43 mouse cellular contexts compared by ENCODE assay signal in genomic region chr17:87406646-87407045, GRCm38 (mm10). TPM values are rescaled to one million over a fixed set of nuclear protein-coding genes. Genes with fewer than 3 reads are reported as not detected.
"Had no signal": no experiment of that assay in that cellular context is flagged by ENCODE, and none has a peak within 500 bp of the region (broad histone marks: within the 10 kb centered on the region; RNA-seq: fewer than 3 reads in every experiment).

No protein-coding gene starts in this region.

- ATAC-seq: liver, embryonic 12.5 days; liver, postnatal 0 days; lung, postnatal 0 days; midbrain, embryonic 13.5 days; midbrain, embryonic 15.5 days; midbrain, embryonic 16.5 days had no signal

- H3K27ac ChIP-seq: limb, embryonic 10.5 days; limb, embryonic 13.5 days; limb, embryonic 15.5 days; liver, embryonic 12.5 days; liver, embryonic 13.5 days; liver, embryonic 14.5 days; liver, embryonic 15.5 days; lung, embryonic 15.5 days; midbrain, embryonic 10.5 days; midbrain, embryonic 12.5 days; midbrain, embryonic 13.5 days; midbrain, embryonic 15.5 days; neural tube, embryonic 12.5 days had no signal

- H3K9me3 ChIP-seq: limb, embryonic 10.5 days; limb, embryonic 12.5 days; limb, embryonic 13.5 days; limb, embryonic 15.5 days; liver, embryonic 12.5 days; liver, embryonic 13.5 days; liver, embryonic 15.5 days; lung, embryonic 15.5 days; midbrain, embryonic 10.5 days; midbrain, embryonic 12.5 days; midbrain, embryonic 13.5 days; midbrain, embryonic 15.5 days; neural tube, embryonic 12.5 days had no signal

- H3K4me2 ChIP-seq: limb, embryonic 12.5 days; limb, embryonic 13.5 days; limb, embryonic 15.5 days; liver, embryonic 11.5 days; liver, embryonic 12.5 days; liver, embryonic 13.5 days; liver, embryonic 15.5 days; lung, embryonic 14.5 days; lung, embryonic 15.5 days; midbrain, embryonic 11.5 days; midbrain, embryonic 12.5 days; midbrain, embryonic 13.5 days; midbrain, embryonic 15.5 days; neural tube, embryonic 12.5 days had no signal

- H3K4me3 ChIP-seq: limb, embryonic 10.5 days; limb, embryonic 12.5 days; limb, embryonic 13.5 days; limb, embryonic 15.5 days; liver, embryonic 12.5 days; liver, embryonic 13.5 days; liver, embryonic 15.5 days; lung, embryonic 15.5 days; megakaryocyte, embryonic 14.5 days; midbrain, embryonic 10.5 days; midbrain, embryonic 12.5 days; midbrain, embryonic 13.5 days; midbrain, embryonic 15.5 days; myocyte; neural tube, embryonic 12.5 days had no signal

- H3K4me1 ChIP-seq: limb, embryonic 13.5 days; limb, embryonic 15.5 days; liver, embryonic 15.5 days; lung, embryonic 15.5 days; megakaryocyte, embryonic 14.5 days; midbrain, embryonic 10.5 days; midbrain, embryonic 12.5 days; midbrain, embryonic 13.5 days; midbrain, embryonic 15.5 days; neural tube, embryonic 12.5 days had no signal

- H3K36me3 ChIP-seq: limb, embryonic 10.5 days; limb, embryonic 12.5 days; limb, embryonic 13.5 days; limb, embryonic 15.5 days; liver, embryonic 12.5 days; liver, embryonic 13.5 days; liver, embryonic 15.5 days; lung, embryonic 15.5 days; midbrain, embryonic 10.5 days; midbrain, embryonic 12.5 days; midbrain, embryonic 13.5 days; midbrain, embryonic 15.5 days; neural tube, embryonic 12.5 days had no signal

- H3K9ac ChIP-seq: limb, embryonic 12.5 days; limb, embryonic 13.5 days; limb, embryonic 15.5 days; liver, embryonic 12.5 days; liver, embryonic 13.5 days; liver, embryonic 14.5 days; liver, embryonic 15.5 days; liver, postnatal 0 days; lung, embryonic 14.5 days; lung, embryonic 15.5 days; midbrain, embryonic 12.5 days; midbrain, embryonic 13.5 days; midbrain, embryonic 15.5 days; neural tube, embryonic 12.5 days had no signal

- H3K27me3 ChIP-seq: limb, embryonic 12.5 days; limb, embryonic 13.5 days; limb, embryonic 15.5 days; liver, embryonic 12.5 days; liver, embryonic 13.5 days; liver, embryonic 15.5 days; lung, embryonic 15.5 days; midbrain, embryonic 12.5 days; midbrain, embryonic 13.5 days; midbrain, embryonic 15.5 days; neural tube, embryonic 12.5 days had no signal

- DNase-seq: left cerebral cortex, postnatal 4 days; liver; liver, embryonic 13.5 days; liver, postnatal 0 days; lung, adult 18-20 months; lung, adult 2 months; lung, embryonic 14.5 days; lung, postnatal 10 days; lung, postnatal 14 days; lung, postnatal 36 days; lung, postnatal 4 days; midbrain, embryonic 14.5 days had no signal

RNA-seq across cellular contexts. Expression of gene Stpg4, which starts 20.9 kb away (rescaled TPM):
- total RNA-seq: left cerebral cortex, postnatal 14 days; left cerebral cortex, postnatal 36 days; left cerebral cortex, postnatal 4 days; liver, adult 2 months; megakaryocyte, adult 5-6 weeks; megakaryocyte-erythroid progenitor cell, adult 5-6 weeks; midbrain, postnatal 0 days; monocyte, adult 5-6 weeks had no signal
- polyA plus RNA-seq: limb, embryonic 10.5 days; limb, embryonic 12.5 days; limb, embryonic 13.5 days; limb, embryonic 14.5 days; limb, embryonic 15.5 days; liver, adult 2 months; liver, embryonic 11.5 days; liver, embryonic 12.5 days; liver, embryonic 13.5 days; liver, embryonic 14.5 days; liver, embryonic 15.5 days; liver, embryonic 16.5 days; liver, postnatal 0 days; lung, adult 2 months; lung, embryonic 14.5 days; lung, embryonic 15.5 days; lung, embryonic 16.5 days; lung, postnatal 0 days; macrophage; midbrain, embryonic 10.5 days; midbrain, embryonic 11.5 days; midbrain, embryonic 12.5 days; midbrain, embryonic 13.5 days; midbrain, embryonic 14.5 days; midbrain, embryonic 16.5 days; myocyte; neural tube, embryonic 11.5 days; neural tube, embryonic 12.5 days had no signal
